Mouse (Mus musculus) forebrain, embryonic 16.5 days (tissue): ENCODE data around the gene Bmp5. TPM values are rescaled to one million over a fixed set of nuclear protein-coding genes. Genes with fewer than 3 reads are reported as not detected.

Experiments
- ATAC-seq: fragments of 200-750 bp; cut with Nextera tagmentation; 2 replicates; pipeline ENCODE4 v1.8.0; 2017; ENCODE audit warnings: mild to moderate bottlenecking, moderate library complexity
- H3K27ac ChIP-seq: fragments of 300-500 bp; sonication (generic); 2 replicates; pipeline ENCODE4 v1.5.1; 2014; ENCODE audit warnings: low read length, control low read depth
- H3K27me3 ChIP-seq: fragments of 300-500 bp; sonication (generic); replicated peaks from 2 replicates; pipeline ENCODE4 v1.6.1; 2014; ENCODE audit warnings: low read length; ENCODE audit not compliant: control insufficient read depth, insufficient read depth
- H3K36me3 ChIP-seq: fragments of 300-500 bp; sonication (generic); 2 replicates; pipeline ENCODE4 v1.6.1; 2014; ENCODE audit not compliant: control insufficient read depth, insufficient read depth
- H3K4me1 ChIP-seq: fragments of 300-500 bp; sonication (generic); replicated peaks from 2 replicates; pipeline ENCODE4 v1.6.1; 2014; ENCODE audit warnings: low read length; ENCODE audit not compliant: control insufficient read depth, insufficient read depth
- H3K4me2 ChIP-seq: fragments of 300-500 bp; sonication (generic); 2 replicates; pipeline ENCODE4 v1.6.1; 2014; ENCODE audit warnings: mild to moderate bottlenecking, low read length, control low read depth
- H3K4me3 ChIP-seq: fragments of 300-500 bp; sonication (generic); replicated peaks from 2 replicates; pipeline ENCODE4 v1.5.1; 2014; ENCODE audit warnings: mild to moderate bottlenecking, low read length, control low read depth
- H3K9ac ChIP-seq: fragments of 300-500 bp; sonication (generic); replicated peaks from 2 replicates; pipeline ENCODE4 v1.6.1; 2014; ENCODE audit warnings: low read depth, low read length, control low read depth
- H3K9me3 ChIP-seq: fragments of 300-500 bp; sonication (generic); 2 replicates; pipeline ENCODE4 v1.6.1; 2016; ENCODE audit warnings: low read length; ENCODE audit not compliant: control insufficient read depth
- WGBS: fragments of 180-500 bp; shearing (Covaris S2); extraction: QIAGEN DNeasy Blood & Tissue Kit; methylation state at CpG from one replicate; pipeline ENCODE4 v1.1.7; 2014; 5-methylcytosine and 5-hydroxymethylcytosine counted together
- polyA plus RNA-seq: library from polyadenylated mRNA; unstranded; fragments of >200 nt; fragmentation: Nextera tagmentation; extraction: Ambion mirVana; gene quantifications from 2 replicates; pipeline ENCODE4 v1.2.1, GENCODE M21; 2015

The Bmp5 gene
- polyA plus RNA-seq, 1 experiment from 2014 or later, result 2.0 TPM

DNA sequence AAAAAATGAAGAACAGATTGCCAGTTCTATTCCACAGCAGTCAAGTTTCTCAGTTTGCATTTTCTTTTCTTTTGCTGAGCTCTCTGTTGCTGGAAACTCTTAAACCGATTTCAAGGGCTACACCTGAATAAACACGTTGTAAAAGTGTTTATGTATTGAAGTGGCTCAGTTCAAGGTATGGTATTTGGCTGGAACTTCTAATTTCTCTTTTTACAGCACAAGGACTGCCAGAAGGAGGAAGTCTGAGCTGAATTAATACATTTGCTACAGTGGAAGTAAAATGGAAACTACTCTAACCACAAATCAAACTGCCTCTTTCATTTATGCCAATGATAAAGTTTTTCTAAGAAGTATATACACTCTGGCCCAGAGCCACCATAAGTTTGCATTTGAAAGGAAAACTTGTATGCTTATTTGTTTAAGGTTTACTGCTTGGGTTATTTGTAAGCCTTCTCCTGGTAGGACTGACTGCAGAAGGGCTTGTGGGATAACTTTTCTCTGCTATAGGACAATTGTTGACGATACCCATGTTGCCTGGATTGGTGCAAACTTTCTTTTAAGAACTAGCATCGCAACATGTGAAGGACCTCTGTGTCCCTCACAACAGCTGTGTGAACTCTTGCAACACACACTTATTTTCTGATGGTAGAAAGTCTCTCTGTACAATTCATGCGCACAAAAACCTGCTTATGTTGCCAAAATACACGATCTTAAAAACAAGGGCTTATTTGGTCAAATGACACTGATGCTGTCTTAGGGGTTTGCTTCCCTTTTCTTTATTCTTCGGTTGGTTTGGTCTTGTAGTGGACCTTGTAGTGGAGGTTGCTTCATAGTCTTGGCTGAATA lies 95.4 kb downstream of the Bmp5 start:
- ATAC-seq, result no peak
- Histone ChIP-seq H3K4me1 (no peaks in the 10 kb centered on the region), H3K9me3 (no peaks in the 10 kb centered on the region), H3K9ac (no peak overlapping the region), H3K27ac (no peak overlapping the region), H3K4me3 (no peak overlapping the region), H3K36me3 (no peaks in the 10 kb centered on the region), H3K27me3 (no peaks in the 10 kb centered on the region), H3K4me2 (no peak overlapping the region)
- WGBS, result 78% methylated on average over 7 of the region's 7 CpGs

DNA sequence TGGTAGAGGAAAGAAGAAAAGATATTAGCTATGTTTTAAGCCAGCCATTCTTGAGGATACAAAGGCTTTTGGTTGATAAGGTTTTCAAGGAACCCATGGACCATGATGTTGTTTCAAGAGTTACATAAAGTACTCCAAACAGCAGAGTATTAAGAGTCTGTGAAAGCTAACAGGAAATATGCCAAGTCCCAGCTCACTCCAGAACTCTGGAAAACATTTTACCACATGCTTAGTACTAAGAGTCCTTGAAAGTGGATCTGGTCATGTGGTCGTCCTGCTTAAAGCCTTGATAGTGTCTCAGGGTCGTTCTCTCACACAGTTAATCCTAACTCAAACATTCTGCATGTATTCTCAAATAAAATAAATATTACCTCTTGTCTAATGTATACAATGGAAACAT lies 101.2 kb downstream of the Bmp5 start:
- Histone ChIP-seq H3K4me1 (no peaks in the 10 kb centered on the region), H3K9me3 (no peaks in the 10 kb centered on the region), H3K27ac (no peak overlapping the region), H3K4me2 (no peak overlapping the region), H3K9ac (no peak overlapping the region), H3K27me3 (no peaks in the 10 kb centered on the region), H3K4me3 (no peak overlapping the region), H3K36me3 (no peaks in the 10 kb centered on the region)
- WGBS, result 77% methylated on average over 2 of the region's 2 CpGs
- ATAC-seq, result no peak

DNA sequence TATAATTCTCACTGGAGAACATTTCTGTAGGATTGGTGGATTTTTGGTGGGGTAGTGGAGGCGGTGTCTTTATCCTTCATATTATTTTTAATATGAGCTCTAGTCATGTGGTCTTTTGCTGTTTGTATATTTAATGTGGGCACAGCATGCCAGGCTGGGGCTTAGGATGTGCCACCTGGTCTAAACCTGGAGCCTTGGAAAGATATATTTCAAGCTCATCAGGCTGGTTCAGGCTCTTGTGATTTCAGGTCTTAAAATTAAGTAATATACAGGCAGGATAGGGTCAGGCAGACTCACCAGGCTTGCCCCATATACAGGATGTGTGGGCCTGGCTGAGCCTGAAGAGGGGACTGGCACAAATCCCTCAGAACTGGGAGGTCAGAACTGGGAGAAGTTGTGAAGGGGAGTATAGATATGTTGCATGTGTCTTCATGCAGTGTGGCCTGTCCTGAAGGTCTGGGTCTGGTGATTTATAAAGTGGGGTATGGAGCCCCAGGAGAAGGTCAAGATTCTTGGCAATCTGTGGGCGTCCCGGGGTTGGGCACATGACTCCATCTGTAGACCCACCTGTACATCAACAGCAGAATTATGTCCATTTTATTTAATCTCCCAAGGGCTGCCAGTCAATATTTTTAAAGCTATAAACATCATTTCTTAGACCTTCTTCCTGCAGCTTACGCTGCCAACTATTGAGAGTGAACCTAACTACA lies 108.5 kb downstream of the Bmp5 start:
- no peak overlapping the region for H3K27ac ChIP-seq
- no peak overlapping the region for H3K9ac ChIP-seq
- H3K9me3 ChIP-seq, result no peaks in the 10 kb centered on the region
- WGBS, result 94% methylated on average over 4 of the region's 4 CpGs
- no peak overlapping the region for H3K4me2 ChIP-seq
- H3K4me3 ChIP-seq, result no peak overlapping the region
- no peak for ATAC-seq
- no peaks in the 10 kb centered on the region for H3K27me3 ChIP-seq
- H3K4me1 ChIP-seq, result no peaks in the 10 kb centered on the region
- no peaks in the 10 kb centered on the region for H3K36me3 ChIP-seq

DNA sequence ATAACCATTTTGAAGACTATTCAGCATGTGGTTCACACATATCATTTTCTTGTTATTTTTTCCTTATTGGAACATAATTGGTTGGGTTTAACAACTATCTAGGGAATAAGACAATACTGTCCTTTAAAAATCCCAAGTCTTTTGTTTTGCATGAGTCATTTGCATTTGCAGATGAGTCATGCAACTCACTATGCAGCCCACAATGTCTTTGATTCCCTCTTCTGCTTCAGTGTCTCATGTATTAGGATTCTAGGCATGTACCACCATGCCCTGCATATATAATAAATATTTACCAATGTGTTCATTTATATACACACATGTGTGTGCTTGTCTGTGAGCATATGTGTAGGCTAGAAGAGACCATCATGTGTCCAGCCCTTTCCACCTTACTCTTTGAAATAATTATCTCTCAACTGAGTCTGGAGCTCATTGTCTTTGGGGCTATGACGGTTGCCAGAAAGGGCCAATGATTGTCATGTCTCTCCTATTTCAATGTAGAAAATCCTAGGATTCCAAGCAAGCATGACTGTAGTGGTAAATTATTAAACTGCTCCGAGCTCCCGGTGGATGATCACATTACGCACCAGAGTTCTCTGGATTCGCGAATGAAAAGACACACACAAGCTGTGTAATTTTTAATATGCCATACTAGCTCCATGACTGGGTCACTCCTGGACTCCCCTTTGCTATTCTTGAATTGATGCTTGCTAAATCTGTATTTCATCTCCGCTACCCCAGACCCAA lies 111.8 kb downstream of the Bmp5 start:
- Histone ChIP-seq H3K4me1 (no peaks in the 10 kb centered on the region), H3K4me3 (no peak overlapping the region), H3K27me3 (no peaks in the 10 kb centered on the region), H3K4me2 (no peak overlapping the region), H3K27ac (no peak overlapping the region), H3K36me3 (no peaks in the 10 kb centered on the region), H3K9me3 (no peaks in the 10 kb centered on the region), H3K9ac (no peak overlapping the region)
- no peak for ATAC-seq
- WGBS, result 93% methylated on average over 7 of the region's 7 CpGs

DNA sequence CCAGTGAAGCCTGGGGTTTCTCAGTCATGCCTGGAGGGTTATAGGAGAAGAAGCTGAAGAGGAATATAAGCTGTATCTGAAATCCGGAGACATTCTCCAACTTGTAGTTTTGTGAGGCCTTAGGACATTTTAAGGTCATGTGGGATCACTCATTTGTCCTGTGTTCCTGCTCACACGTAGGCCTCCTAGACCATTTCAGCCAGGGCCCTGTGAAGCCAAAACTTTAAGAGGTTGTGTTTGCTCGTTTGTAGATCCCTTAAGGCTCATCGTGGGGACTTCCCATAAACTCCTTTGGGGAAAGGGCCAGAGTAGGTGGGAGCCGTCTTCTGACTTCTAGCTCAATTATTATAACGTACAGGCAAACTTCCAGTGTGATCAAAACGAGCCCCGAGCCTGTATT lies 121.8 kb downstream of the Bmp5 start:
- Histone ChIP-seq H3K27me3 (no peaks in the 10 kb centered on the region), H3K4me1 (no peaks in the 10 kb centered on the region), H3K4me2 (no peak overlapping the region), H3K4me3 (no peak overlapping the region), H3K27ac (no peak overlapping the region), H3K36me3 (no peaks in the 10 kb centered on the region), H3K9me3 (no peaks in the 10 kb centered on the region), H3K9ac (no peak overlapping the region)
- ATAC-seq, result no peak
- 77% methylated on average over 8 of the region's 8 CpGs for WGBS

DNA sequence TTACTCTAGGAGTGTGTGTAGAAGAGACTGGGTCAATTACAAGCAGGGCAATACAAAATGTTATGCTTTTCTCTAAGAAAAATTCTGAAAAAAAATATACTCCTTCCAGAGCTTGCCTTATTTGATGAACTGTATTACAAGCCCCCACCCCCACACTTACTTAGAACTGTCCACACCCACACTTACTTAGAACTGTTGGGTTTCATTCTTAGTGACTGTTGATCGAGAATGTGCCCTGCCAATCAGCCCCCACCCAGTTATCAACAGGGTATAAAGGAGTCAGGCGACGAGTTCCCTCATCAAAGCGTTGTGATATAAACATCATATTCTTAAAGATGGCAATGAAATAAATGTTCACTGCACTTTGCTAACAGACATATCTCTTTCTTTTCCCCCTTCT lies 122.9 kb downstream of the Bmp5 start:
- no peak for ATAC-seq
- Histone ChIP-seq H3K9me3 (no peaks in the 10 kb centered on the region), H3K27ac (no peak overlapping the region), H3K4me2 (no peak overlapping the region), H3K36me3 (no peaks in the 10 kb centered on the region), H3K9ac (no peak overlapping the region), H3K27me3 (no peaks in the 10 kb centered on the region), H3K4me3 (no peak overlapping the region), H3K4me1 (no peaks in the 10 kb centered on the region)
- 86% methylated on average over 4 of the region's 4 CpGs for WGBS

DNA sequence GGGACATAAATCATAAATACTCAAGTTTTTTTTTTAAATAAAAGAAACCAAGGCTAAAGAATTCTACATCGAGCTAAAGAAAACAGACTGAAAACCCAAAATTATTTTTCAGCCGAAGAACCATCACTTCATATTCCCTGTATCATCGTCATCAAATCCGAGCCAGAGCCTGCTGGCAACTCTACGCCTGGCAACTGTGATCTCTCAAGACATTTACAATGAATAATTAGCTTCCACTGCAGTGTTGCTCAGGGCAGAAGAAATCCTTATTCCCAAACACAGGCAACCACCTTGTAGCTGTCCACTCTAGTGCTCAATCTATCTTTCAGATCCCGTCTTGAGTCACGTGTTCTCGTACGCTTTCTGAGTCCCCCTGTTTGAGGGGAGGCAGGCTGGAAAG lies 126.1 kb downstream of the Bmp5 start:
- WGBS, result 68% methylated on average over 9 of the region's 9 CpGs
- no peak overlapping the region for H3K4me3 ChIP-seq
- no peak overlapping the region for H3K4me2 ChIP-seq
- no peak overlapping the region for H3K27ac ChIP-seq
- H3K9ac ChIP-seq, result no peak overlapping the region
- ATAC-seq, result peak; percentile 57
- H3K4me1 ChIP-seq, result no peaks in the 10 kb centered on the region
- no peaks in the 10 kb centered on the region for H3K27me3 ChIP-seq
- no peaks in the 10 kb centered on the region for H3K9me3 ChIP-seq
- no peaks in the 10 kb centered on the region for H3K36me3 ChIP-seq

DNA sequence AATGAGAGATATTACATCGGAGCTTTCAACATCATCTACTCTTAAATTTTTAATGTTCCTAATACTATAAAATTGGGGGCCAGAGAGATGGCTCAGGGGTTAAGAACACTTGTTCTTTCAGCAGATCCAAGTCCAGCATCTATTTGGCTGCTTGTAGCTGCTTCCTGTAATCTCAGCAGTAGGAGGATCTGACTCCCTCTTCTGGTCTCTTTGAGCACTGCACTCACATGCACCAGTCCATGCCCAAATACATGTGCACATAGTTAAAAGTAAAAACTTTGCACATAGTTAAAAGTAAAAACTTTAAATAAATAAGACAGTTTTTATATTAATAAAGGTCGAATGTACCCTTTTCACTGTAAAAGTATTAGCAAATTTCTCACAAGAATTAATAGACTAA lies 130.3 kb downstream of the Bmp5 start:
- H3K9me3 ChIP-seq, result no peaks in the 10 kb centered on the region
- H3K4me2 ChIP-seq, result no peak overlapping the region
- no peak overlapping the region for H3K9ac ChIP-seq
- 60% methylated on average over 2 of the region's 2 CpGs for WGBS
- no peak for ATAC-seq
- H3K27me3 ChIP-seq, result no peaks in the 10 kb centered on the region
- H3K27ac ChIP-seq, result no peak overlapping the region
- no peak overlapping the region for H3K4me3 ChIP-seq
- H3K36me3 ChIP-seq, result no peaks in the 10 kb centered on the region
- H3K4me1 ChIP-seq, result no peaks in the 10 kb centered on the region

DNA sequence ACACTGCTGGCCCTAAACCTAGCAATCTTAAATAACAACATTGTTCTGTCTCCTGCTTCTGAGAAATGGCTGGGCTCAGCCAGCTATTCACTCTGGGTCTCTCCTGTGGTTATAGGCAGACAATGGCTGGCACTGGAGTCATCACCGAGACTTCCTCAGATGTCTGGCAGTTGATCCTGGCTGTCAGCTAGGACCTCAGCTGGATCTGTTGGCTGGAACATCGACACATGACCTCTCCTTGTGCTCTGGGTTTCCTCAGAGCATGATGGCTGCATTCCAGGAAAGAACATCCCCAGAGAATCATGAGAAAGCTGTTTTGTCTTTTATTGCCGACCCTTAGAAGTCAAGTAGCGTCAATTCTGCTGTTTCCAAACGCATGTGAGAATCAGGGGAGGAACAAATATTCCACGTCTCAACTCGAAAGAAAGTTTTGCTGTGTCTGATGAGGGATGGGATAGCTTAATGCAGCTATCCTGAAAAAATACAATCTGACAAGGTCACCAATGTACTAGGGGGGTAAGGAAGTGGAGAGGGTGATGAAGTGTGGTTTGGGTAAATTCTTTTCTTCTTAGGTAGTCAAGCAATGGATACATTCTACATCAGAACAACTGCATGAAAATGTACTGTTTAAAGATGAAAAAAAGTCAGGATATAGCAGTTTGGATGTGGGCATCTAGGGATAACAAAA lies 135.1 kb downstream of the Bmp5 start:
- H3K9ac ChIP-seq, result no peak overlapping the region
- H3K27ac ChIP-seq, result no peak overlapping the region
- ATAC-seq, result no peak
- no peaks in the 10 kb centered on the region for H3K4me1 ChIP-seq
- no peak overlapping the region for H3K4me3 ChIP-seq
- H3K36me3 ChIP-seq, result no peaks in the 10 kb centered on the region
- H3K4me2 ChIP-seq, result no peak overlapping the region
- WGBS, result 60% methylated on average over 7 of the region's 7 CpGs
- no peaks in the 10 kb centered on the region for H3K27me3 ChIP-seq
- H3K9me3 ChIP-seq, result no peaks in the 10 kb centered on the region
